Mouse (Mus musculus) cerebral cortex, adult 2 months (tissue): ENCODE data around the gene Tmem108.

ENCODE experiments used
- WGBS: fragments of 180-500 bp; shearing (Covaris S2); methylation state at CpG from one replicate; pipeline ENCODE4 v1.1.7; 2018; 5-methylcytosine and 5-hydroxymethylcytosine counted together

Tmem108 gene

GRCm38 (mm10) chr9:103678531-103679060 is 83.0 kb downstream of the Tmem108 start:
- 74% methylated on average over 7 of the region's 7 CpGs for WGBS

GRCm38 (mm10) chr9:103677811-103678210 is 83.8 kb downstream of the Tmem108 start:
- WGBS = 83% methylated on average over 5 of the region's 5 CpGs

GRCm38 (mm10) chr9:103675721-103676480 is 85.7 kb downstream of the Tmem108 start:
- WGBS = 90% methylated on average over 13 of the region's 13 CpGs

- 94% methylated on average over 4 of the region's 4 CpGs for WGBS
Measured at GRCm38 (mm10) chr9:103672881-103673280, 88.8 kb downstream of the Tmem108 start.

GRCm38 (mm10) chr9:103670592-103671113 is 91.0 kb downstream of the Tmem108 start:
- WGBS = 82% methylated on average over 8 of the region's 8 CpGs

- 58% methylated on average over 6 of the region's 6 CpGs for WGBS
Measured at GRCm38 (mm10) chr9:103668830-103669229, 92.8 kb downstream of the Tmem108 start.

- WGBS = 61% methylated on average over 6 of the region's 6 CpGs
Measured at GRCm38 (mm10) chr9:103665817-103666216, 95.8 kb downstream of the Tmem108 start.

- 74% methylated on average over 11 of the region's 11 CpGs for WGBS
Measured at GRCm38 (mm10) chr9:103664151-103664550, 97.5 kb downstream of the Tmem108 start.

- WGBS = 51% methylated on average over 1 of the region's 1 CpGs
Measured at GRCm38 (mm10) chr9:103661873-103662272, 99.8 kb downstream of the Tmem108 start.

- WGBS = 76% methylated on average over 5 of the region's 5 CpGs
Measured at GRCm38 (mm10) chr9:103657981-103658380, 103.7 kb downstream of the Tmem108 start.

GRCm38 (mm10) chr9:103657183-103657975 is 104.3 kb downstream of the Tmem108 start:
- WGBS = 37% methylated on average over 13 of the region's 13 CpGs

GRCm38 (mm10) chr9:103653995-103654587 is 107.5 kb downstream of the Tmem108 start:
- 43% methylated on average over 10 of the region's 10 CpGs for WGBS

- WGBS = 48% methylated on average over 8 of the region's 8 CpGs
Measured at GRCm38 (mm10) chr9:103652127-103652882, 109.3 kb downstream of the Tmem108 start.

- 75% methylated on average over 2 of the region's 2 CpGs for WGBS
Measured at GRCm38 (mm10) chr9:103646605-103647004, 115.0 kb downstream of the Tmem108 start.

- 95% methylated on average over 7 of the region's 7 CpGs for WGBS
Measured at GRCm38 (mm10) chr9:103645724-103646123, 115.9 kb downstream of the Tmem108 start.

GRCm38 (mm10) chr9:103642300-103642699 is 119.3 kb downstream of the Tmem108 start:
- WGBS = 50% methylated on average over 10 of the region's 10 CpGs

GRCm38 (mm10) chr9:103641340-103641739 is 120.3 kb downstream of the Tmem108 start:
- WGBS = 91% methylated on average over 4 of the region's 4 CpGs

GRCm38 (mm10) chr9:103639413-103639812 is 122.2 kb downstream of the Tmem108 start:
- WGBS = 30% methylated on average over 1 of the region's 1 CpGs

- 76% methylated on average over 3 of the region's 3 CpGs for WGBS
Measured at GRCm38 (mm10) chr9:103637451-103637850, 124.2 kb downstream of the Tmem108 start.

- 57% methylated on average over 3 of the region's 3 CpGs for WGBS
Measured at GRCm38 (mm10) chr9:103636847-103637246, 124.8 kb downstream of the Tmem108 start.

- 60% methylated on average over 9 of the region's 9 CpGs for WGBS
Measured at GRCm38 (mm10) chr9:103628861-103629469, 132.7 kb downstream of the Tmem108 start.
